Mouse (Mus musculus): ENCODE results near the gene C1qtnf4. TPM values are rescaled to one million over a fixed set of nuclear protein-coding genes. Genes with fewer than 3 reads are reported as not detected.

C1qtnf4 gene
- total RNA-seq, 2 experiments from 2014 or later = 195 to 200 TPM

DNA sequence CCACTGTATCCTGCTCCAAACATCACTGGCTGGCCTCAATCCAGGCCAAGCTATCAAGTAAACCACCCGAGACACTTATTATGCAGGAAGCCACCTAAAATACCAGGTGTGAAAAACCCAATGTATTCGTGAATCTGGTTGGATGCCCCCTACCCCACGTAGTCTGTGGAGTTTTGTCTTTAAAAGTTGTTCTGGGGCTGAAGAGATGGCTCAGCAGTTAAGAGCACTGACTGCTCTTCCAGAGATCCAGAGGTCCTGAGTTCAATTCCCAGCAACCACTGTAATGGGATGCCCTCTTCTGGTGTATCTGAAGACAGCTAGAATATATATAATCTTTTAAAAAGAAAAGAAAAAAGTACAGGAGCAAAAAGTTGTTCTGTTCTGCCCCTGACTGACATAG lies 52.7 kb downstream of the C1qtnf4 start:
- no peak for DNase-seq

- DNase-seq = no peak
These were observed 54.1 kb downstream of the C1qtnf4 start for GRCm38 (mm10) chr2:90939750-90940149.

Other genes with a start within 250 kb of the C1qtnf4 start
- gene Nup160, start 208.6 kb upstream of the C1qtnf4 start, total RNA-seq (2021) = 10 to 100 TPM; 17.7 to 18.1 TPM
- 10 to 100 TPM; 53.5 to 66.8 TPM for gene Fnbp4, start 140.5 kb upstream of the C1qtnf4 start, total RNA-seq (2021)
- under 1 TPM; 0.47 to 0.78 TPM for gene Agbl2, start 103.1 kb upstream of the C1qtnf4 start, total RNA-seq (2021)
- gene Mtch2, start 38.7 kb upstream of the C1qtnf4 start, total RNA-seq (2021) = 100 to 1,000 TPM; 120 to 137 TPM
- 10 to 100 TPM; 34.0 to 44.0 TPM for gene Kbtbd4, start 18.9 kb downstream of the C1qtnf4 start, total RNA-seq (2021)
- gene Ndufs3, start 19.0 kb downstream of the C1qtnf4 start, total RNA-seq (2021) = 100 to 1,000 TPM; 228 to 253 TPM
- gene Celf1, start 54.5 kb downstream of the C1qtnf4 start, total RNA-seq (2021) = 100 to 1,000 TPM; 148 to 152 TPM
- under 1 TPM; 0.22 to 0.61 TPM for gene Rapsn, start 149.8 kb downstream of the C1qtnf4 start, total RNA-seq (2021)
- gene Psmc3, start 168.1 kb downstream of the C1qtnf4 start, total RNA-seq (2021) = 100 to 1,000 TPM; 207 to 228 TPM
- 10 to 100 TPM; 27.2 to 32.2 TPM for gene Slc39a13, start 184.6 kb downstream of the C1qtnf4 start, total RNA-seq (2021)
- gene Spi1, start 196.5 kb downstream of the C1qtnf4 start, total RNA-seq (2021) = 1 to 10 TPM; 3.9 to 4.1 TPM
- gene Mybpc3, start 232.3 kb downstream of the C1qtnf4 start, total RNA-seq (2021) = under 1 TPM; 0.10 to 0.25 TPM